Mouse (Mus musculus): ENCODE measurements around the gene Rgs9.
A peak's percentile ranks its signal among the peaks of the same experiment; 100 is the strongest.
"Not testable (repeated sequence)": the region's sequence is repeated elsewhere in the genome, so short reads cannot be mapped to it uniquely, and the experiment has no call there.

The Rgs9 gene

DNA sequence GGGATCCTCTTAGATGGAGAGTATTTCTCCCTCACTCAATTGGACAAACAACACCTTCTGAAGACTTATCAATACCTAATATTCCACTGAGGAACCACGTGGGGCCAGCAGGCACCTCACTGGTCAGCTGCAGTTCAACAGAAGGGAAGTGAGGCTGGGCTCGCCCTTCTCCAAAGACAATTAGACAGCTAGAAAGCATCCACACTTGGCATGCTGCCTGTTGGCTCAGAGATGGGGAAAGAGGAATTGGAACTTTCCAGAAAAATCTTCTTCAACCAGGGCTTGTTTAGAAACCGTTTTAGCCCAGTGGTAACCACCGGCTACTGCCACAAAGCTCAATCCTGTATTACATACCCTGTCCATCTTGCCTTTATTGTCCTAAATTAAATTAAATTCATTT lies 4.4 kb upstream of the Rgs9 start:
- DNase-seq: peak; percentile 85

DNA sequence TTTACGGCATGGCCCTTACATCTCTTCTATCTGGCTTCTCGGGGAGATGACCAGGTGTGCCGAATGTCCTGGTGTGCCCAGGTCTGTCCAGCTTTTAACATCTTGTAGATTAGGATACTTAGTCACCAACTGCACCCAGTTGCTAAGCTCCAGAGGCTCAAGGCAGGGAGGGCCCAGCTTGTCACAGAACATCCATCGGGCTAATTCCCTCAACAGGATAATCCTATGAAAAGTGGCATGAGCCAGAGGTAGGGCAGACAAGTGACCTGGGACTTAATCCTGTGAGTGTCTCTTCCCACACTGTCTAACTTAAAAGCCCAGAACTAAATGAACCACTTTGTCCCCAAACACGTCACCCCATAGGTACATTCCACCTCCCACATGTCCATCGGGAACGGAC lies 898 bp downstream of the Rgs9 start:
- no peak for DNase-seq

DNA sequence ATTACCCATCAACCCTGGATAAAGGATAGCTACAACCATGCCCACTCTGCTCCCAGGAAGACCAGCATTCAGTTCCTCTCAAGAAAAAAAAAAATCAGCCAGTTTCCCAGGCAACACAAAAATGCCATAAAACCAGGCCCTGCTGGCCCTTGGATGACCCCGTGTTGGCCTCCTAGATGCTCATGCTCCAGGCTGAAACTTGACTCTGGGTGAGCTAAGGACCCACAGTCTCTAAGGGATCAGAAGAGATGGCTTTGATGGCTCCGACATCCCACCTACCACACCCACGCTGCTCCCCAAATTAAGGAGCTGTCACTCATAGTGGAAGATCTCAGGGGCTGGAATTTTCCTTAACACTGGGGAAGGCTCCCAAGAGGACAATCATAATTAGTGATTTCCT lies 5.9 kb downstream of the Rgs9 start:
- DNase-seq: no peak

DNA sequence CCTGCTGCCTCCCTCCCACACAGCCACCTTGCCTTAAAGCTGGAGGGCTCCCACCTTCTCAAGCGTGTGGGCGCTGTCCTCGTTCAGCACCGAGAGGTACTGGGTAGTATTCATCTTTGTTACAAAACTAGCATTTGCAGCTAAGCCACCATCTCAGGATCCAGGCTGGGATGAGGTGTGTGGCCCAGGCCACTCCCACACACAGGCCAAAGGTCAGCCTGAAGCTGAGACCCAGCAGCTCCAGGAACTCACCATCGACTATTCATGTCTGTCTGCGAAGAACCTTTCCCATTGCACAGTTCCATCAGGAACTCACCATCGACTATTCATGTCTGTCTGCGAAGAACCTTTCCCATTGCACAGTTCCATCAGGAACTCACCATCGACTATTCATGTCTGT lies 8.6 kb downstream of the Rgs9 start:
- DNase-seq: not testable (repeated sequence)

DNA sequence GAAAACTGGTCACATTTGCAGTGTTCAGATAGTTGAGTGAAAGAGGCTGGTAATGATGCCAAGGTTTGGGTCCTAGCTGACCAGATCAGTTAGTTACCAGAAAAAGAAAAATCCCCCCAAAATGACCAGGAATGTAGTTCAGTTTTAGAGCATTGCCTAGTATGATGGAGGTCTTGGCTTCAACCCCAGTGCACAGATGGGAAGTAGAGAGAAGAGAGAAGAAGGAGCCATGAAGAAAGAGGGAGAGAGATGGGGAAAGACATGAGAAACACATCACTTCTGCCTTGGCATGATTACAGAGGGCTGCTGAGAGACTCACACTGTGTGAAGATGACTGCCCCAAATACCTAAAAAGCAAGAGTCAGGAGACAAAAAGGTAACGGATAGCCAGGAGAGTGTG lies 13.1 kb downstream of the Rgs9 start:
- DNase-seq: no peak

DNA sequence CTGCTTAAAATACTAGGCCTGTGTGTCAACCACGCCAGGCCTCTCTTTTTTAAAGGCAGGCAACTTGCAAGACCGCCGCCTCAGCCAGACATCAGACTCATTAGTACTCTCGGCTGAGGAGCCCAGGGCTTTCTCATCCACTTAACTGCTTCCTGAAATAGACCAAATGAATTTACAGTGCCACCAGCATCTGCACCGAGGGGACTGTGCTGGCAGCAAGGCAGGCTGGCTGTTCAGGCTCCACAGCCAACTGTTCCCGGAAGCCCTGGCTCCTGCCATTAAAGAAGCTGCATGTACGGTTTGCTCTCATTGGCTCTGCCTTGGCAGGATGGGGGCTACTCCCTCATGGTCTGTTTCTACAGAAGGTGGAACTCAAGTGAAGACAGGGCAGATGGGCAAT lies 19.7 kb downstream of the Rgs9 start:
- DNase-seq: no peak

DNA sequence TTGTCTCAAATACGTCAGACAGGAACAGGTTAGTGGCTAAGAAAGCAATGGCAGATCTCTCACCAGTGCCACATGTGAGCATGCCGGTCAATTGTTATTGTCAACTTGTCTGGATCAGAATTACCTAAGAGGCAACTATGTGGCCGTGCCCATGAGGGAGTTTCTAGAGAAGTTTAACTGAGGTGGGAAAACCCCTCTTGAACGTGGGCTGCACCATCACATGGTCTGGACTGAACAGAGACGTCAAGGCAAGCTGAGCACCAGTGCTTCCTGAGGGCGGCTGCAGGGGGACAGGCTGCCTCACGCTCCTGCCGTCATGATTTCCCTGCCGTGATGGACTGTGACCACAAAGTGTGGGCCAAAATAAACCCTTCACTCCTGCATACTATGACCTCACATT lies 26.5 kb downstream of the Rgs9 start:
- DNase-seq: no peak

DNA sequence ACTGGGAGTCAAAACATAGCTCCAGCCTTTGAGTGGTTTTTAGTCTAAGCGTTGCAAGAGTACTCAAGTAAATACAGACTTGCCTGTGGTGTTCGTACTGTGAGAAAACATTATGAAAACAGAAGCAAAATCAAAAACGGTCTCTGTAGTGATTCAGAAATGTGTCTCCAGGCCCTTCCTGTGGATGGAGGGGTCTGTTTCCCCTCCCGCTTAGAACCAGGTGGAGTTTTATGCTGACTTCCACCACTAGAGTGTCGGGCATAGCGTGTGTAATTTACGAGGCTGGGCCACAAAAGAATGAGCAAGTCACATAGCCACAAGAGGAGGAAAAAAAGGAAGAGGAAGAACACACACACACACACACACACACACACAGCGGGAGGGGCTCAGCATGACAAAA lies 27.6 kb downstream of the Rgs9 start:
- no peak for DNase-seq

DNA sequence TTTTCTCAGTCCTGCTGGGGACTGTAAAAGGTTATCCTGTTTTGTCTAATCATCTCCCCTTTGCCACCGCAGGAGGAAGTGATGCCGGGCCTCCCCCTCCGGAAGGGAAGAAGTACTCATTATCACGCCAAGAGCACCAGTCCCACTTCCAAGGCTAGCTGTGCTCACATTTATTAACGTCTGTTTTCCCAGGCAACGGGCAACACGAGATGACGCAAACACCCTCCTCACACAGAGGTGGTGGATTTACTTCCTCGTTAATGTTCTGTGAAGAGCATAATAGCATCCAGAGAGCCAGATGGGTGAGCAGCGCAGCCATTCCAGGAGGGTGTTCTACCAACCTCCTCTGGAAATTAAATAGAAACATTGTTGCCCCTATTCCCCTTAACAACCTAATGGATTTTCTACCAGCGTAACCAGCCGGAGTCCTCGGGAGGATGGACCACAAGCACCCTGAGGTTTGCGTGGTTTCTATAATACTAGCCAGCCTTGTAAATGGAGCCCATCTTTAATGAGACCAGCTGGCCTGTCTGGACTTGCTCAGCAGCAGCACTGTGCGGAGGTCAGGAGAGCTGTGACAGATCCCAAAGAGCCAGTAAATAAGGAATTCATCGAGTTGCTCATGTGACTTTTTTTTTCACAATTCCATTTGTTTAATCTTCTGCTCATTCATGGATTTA lies 28.1 kb downstream of the Rgs9 start:
- DNase-seq: no peak

DNA sequence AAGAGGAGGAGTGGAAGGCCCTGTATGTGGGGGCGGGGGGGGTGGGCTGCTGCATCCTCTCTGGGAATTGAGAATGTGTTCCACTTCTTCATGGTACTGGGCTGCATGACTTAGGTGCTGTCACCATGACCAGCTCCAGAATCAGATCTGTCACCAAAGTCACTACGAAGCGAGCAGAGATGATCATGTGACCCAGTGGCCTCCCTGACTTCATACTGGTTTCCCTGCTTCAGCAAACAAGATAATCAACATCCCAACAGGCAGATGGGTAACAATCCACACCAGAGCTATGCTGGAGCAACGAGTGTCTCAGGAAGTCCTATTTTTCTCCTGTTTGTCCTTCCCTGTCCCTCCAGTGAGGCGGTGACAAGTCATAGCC lies 28.7 kb downstream of the Rgs9 start:
- no peak for DNase-seq

DNA sequence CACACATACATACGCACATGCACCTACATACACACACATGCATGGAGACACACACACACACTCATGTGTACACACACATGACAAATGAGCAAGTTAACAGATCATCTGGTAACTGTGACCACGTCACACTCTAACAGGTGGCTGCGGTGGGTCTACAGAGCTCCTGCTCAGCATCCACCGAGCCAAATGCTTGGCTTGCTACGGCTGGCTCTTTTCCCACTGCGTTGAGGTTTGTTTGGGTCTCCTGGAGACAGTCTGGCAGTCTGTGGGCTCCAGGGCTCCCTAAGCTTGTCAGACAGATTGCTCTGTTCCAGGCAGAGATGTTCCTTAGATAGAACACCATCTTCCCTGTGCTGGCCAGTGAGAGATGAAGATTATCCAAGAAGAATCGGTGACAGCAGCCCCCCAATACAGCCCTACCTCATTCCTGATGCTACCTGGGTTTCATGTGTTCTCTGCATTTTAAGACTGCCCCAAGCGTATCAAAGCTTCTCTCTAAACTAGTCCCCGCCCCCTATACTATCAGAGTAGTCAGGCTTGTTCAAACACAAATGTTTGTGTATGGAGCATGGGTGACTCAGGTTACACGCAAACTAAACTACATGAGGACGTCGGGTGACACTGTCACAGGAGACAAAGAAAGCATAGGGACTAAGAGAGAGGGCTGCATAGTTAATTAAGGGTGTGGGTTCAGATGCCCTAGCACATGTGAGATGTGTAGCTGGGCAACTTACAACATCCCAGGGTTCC lies 31.6 kb downstream of the Rgs9 start:
- no peak for DNase-seq

DNA sequence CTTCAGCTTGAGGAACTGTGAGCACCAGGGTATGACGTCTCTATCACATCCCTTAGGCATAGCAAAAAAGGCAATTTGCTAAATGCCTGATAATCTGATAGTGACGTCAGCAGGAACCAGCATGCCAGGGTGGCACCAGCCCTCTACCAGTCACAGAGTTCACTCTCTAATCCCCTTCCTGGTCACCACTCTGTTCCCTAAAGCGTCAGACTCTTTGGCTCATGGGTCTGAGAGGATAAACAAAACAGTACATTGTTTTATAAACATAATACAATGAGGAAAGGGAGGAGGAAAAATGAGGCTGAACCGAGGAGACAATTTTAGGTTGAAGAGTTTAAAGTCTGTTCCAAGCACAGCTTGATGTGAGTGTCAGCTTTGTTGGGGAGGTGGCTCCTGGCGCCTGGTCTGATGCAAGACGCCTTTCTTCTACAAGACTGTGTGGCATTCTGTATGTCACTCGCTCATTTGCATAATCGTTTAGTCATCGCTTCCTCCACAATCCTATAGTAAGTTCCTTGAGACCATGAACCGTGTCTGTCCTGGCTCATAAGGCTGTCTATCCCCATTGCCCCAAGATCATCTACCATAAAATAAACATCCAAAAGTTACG lies 33.7 kb downstream of the Rgs9 start:
- DNase-seq: peak; percentile 25

DNA sequence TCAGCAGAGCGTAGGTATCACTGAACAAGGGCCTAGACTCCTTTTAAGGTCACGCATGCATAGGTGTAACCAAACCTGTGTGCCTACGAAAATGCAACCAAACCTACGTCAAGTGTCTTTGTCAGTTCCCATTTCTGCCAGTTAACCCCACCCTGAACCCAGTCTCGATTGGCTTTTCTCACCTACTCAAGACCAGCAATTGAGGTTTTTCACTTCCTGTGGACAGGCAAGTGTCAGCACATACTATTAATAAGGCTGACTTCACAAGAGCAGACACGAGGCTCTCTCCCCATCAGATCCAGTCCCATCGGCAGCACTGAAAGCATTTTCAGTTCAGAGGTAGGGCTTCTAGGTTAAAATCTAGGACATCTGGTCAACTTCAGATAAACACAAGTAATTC lies 37.4 kb downstream of the Rgs9 start:
- DNase-seq: no peak

DNA sequence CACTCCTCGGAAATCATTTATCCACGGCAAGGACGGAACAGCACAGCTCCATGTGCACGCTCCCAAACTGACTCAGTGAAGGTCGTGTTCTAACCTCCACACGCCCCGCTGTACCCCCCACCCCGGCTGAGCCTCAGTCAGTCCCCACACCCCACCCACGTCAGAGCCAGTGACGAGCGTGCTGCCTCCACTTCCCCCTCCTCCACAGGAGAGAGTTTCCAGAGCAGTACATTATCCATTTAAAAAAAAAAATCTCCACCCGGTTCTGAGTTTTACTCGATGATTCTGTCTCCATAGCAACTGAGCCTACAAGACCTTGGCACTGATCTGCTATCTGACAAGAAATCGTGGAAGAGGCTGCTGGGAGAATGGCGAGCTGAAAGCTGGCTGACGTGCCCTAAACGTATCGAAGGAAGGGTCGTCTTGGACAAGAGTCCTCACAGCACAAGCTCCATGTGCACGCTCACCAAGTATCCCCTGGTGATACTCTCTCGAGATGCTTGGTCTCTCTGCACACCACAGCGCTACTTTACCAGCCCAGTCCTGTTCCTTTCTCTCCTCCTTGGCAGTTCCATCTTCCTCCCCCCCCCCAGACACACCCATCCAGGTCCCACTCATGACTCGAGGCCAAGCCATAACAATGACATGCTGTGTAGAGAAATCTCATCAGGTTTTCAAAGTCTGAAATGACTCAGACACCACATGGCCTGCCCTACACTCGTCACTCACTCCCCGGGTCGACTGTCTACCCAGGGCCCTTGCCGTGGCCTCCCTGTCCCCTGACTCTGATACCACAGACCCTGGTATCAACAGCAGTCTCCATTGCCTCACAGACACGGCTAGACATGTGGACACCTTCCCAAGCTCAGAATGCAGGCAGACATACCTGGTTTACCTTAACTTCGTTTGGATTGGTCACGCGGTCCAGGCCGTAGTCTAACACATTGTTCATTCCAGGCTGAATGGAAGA lies 38.7 kb downstream of the Rgs9 start:
- DNase-seq: no peak

DNA sequence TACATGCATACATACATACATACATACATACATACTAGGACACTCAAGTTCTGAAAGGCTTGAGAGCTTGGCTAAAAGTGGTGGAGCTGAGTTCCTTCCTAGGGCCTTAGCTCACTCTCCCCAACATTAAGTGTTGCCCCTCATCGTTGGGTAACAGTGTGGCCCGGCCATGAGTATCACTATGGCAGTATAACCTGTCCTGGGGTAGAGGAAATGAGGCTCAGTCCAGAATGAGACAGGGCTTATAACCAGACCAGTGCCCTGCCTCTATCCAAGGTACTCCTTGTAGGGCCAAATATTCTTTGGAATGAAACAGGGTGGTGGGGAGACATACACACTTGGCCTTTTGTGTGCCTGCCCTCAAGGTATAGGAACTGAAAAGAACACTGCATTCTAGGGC lies 40.1 kb downstream of the Rgs9 start:
- peak; percentile 16 for DNase-seq

DNA sequence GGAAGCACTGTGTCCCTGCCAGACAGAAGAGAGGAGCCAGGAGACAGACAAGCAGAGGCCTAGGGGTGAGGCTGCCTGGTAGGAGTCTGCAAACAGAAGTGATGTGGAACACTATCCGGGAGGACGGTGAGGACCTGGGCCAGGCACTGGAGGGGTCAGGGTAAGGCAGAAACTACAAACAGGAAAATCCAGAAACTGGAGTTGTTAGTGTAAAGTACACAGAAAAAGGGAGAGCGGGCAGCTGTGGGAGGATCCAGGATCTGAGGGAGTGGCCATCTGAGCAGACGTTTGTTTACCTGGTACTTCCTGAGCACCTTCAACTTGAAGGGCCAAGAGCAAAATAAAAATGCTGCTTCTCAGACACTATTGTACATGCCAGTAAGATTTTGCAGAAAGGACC lies 42.9 kb downstream of the Rgs9 start:
- peak; percentile 22 for DNase-seq

DNA sequence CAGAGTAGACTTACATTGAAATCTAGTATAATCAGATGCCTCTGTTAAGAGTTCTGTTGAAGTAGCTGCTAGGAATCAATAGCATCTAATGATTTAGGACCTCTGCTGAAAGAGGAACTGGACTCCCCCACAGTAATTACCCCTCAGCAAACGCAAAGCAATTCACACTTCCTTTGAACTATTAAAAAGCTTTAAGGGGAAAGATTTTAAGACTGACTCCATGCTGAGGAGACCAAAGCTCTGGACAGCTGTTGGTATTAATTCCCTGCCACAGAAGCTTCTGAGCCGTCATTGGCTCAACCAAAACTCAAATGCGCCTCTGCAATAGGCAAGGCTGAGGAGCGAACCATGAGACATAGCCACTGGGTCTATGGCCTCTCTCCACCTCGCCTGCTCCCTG lies 45.4 kb downstream of the Rgs9 start:
- DNase-seq: no peak

DNA sequence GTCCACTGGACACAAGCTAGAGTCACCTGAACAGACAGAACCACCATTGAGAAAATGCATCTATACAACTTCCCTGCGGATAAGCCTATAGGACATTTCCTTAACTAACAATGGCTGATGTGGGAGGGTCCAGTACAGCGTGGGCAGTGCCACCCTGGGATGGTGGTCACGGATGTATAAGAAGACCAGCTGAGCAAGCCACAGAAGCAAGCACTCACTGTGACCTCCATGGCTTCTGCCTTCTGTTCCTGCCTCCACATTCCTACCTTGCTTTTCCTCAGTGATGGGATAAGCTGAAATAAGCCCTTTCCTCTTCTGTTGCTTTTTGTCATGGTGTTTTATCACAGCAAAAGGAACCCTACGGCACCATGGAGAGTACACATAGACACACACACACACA lies 47.4 kb downstream of the Rgs9 start:
- DNase-seq: no peak

DNA sequence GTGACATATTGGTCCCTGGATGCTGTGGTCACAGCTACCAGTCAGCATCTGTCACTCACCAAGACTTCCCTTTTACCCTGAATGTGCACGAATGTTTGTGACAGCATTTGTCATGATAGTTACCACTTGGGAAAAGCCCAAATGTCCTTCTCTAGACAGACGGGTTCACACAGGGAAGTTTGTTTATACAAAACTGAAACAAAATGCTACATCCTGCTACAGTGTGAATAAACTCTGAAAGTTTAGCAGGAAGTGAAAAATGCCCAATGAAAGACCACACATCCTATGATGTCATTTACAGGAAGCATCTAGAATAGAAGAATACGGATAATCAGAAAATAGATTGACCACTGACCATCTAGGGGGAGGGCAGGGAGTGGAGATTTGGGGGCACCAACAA lies 51.0 kb downstream of the Rgs9 start:
- DNase-seq: no peak

DNA sequence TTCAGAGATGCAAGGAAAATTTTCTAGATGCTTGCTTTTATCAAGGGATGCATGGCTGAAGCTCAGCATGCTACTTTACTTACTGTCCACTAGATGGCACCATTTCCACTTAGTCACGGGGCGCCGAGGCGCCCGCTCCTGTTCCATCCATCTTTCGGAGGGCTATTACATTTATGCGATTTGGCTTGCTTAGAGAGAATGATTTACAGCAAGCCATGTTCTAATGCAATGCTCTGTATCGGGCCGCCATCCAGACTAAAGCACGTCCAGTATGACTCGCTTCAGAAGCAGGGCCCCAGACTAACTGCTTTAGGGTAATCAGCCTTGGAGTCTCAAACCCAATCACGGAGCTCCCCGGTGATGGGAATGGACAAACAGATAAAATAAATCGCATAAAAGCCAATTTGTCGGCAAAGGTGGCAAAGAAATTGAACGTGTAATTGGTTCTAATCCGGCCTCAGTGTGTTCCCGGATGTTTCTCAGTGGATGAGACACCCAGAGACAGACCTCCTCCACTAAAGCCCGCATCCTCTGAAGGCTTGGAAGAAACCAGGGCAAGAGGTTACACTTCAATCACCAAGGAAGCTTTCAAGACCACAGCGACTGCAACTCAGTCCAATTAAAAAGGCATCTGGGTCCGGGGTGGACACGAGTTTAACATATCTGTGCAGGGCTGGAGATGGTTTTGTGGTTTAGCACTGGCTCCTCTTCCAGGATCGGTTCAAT lies 53.1 kb downstream of the Rgs9 start:
- DNase-seq: peak; percentile 33

DNA sequence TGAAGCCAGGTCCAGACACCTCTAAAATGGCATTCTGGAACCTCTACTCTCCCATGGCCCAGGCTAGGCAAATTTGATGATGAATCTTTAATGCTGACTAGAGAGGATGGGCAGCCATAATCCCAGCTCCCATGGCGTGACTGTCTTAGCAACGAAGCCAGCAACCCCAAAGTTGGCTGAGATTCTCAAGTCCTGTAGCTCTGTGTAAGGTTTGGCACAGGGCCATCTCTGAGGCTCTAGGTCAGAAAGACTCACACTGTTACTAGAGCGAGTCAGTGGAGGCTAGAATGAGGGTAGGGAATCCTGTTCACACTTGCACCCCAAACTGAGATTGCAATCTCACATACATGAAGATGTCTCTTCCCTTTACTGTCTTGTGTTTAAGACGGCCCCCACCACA lies 57.8 kb downstream of the Rgs9 start:
- no peak for DNase-seq

DNA sequence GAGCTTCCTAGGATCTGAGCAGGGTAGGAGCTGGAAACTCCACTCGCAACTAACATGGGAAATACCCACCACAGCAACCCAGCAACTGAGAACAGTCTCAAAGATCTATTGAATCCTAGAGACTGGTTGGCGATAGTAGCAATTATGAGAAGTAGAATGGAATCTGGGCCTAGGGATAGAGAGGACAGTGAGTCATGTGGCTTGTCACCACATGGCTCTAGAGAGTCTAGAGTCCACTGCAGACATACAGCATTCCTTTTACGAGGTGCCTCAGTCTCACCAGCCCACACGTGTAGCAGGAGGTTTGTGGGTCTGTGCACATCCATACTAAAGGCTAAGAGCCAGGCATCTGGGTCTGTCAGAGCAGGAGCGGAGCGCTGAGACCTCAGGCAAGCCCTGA lies 59.3 kb downstream of the Rgs9 start:
- DNase-seq: no peak

DNA sequence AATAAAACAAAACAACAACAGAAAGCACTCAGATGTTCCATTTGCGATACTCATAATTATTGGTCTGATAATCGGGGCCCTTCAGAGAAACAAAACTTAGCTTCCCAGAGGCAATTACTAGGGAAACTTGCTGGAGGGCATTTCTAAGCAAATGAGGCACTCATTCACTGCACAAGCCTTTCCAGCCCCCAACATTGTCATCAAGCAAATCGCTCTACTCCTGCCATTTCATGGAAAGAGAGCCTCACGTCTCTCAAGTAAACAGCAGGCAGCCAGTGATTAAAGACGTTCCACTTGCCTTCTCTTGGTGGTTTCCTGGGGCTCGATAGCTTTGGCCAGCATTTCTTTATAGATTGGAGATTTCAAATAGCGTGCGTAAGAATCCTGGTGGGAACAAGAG lies 60.1 kb downstream of the Rgs9 start:
- no peak for DNase-seq
